Mouse (Mus musculus) left cerebral cortex, postnatal 14 days (tissue): Measurements from ENCODE around the gene Ttc29. TPM values are rescaled to one million over a fixed set of nuclear protein-coding genes. Genes with fewer than 3 reads are reported as not detected.

ENCODE experiments used
- DNase-seq, 2 experiments: peaks; one replicate each; pipeline ENCODE4 v3.0.0; 2021 to 2022; ENCODE audit warnings: low spot score in 2 of 2, mixed read lengths in 1 of 2
- intact Hi-C: fragments of 180-260 bp; cut with DNase I; formaldehyde crosslinking; loops from one replicate; pipeline ENCODE4 v1.15.1; 2025
- total RNA-seq, 2 experiments: library from RNA; stranded (reverse); gene quantifications; 2 replicates each; pipeline ENCODE4 v1.2.3; 2021

Ttc29 gene
- total RNA-seq, 2 experiments from 2014 or later: not detected

- intact Hi-C loops: no loop called here
- peak; percentile 18 to 34 for DNase-seq
Observed at GRCm38 (mm10) chr8:78354801-78355200, 141.7 kb downstream of the Ttc29 start.

- DNase-seq: no peak
- intact Hi-C loops: no loop called here
Observed at GRCm38 (mm10) chr8:78390756-78391155, 177.7 kb downstream of the Ttc29 start.

DNA sequence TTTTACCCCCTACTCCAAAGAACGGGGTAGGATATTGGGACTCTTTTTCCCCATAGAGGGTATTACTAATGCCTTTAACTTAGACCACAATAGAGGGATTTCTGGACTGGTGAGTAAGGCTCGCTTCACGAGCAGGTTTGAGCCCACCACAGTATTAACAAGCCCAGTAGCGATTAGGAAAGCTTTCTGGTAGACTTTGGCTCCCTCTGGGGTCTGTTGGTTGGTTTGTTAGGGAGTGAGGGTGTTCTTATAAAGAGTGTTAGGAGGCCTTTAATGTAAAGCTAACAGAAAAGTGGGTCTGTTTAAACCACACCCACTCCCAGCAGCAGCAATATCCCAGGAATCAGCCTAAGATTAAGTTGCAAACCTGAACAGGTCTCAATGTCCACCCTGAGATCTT lies 206.2 kb downstream of the Ttc29 start:
- DNase-seq: no peak
- intact Hi-C loops: loop anchor here (10.0 kb wide), 1 partner anchor 174 kb away; no protein-coding TSS in a partner anchor

DNA sequence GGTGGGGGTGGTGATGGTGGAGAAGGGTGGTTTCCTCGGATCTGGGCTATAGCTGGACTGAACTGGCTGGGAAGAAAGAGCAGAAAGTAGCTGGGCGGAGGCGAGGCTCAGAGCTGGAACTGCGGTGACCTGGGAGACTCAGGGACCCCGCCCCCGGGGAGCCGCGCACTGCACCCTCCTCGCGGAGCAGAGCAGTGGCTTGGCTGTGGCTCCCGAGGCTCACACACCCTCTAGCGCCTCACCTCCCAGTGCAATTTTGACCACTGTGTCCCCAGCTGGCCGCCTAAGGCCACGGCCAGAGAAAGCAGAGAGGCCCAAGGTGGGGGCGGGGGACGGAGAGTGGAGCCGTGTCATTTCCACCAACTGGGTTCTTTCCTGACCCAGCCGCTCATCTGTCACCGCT lies 207.0 kb downstream of the Ttc29 start:
- intact Hi-C loops: no loop called here
- no peak for DNase-seq

GRCm38 (mm10) chr8:78423937-78424336 lies 210.8 kb downstream of the Ttc29 start:
- intact Hi-C loops: no loop called here
- no peak for DNase-seq

DNA sequence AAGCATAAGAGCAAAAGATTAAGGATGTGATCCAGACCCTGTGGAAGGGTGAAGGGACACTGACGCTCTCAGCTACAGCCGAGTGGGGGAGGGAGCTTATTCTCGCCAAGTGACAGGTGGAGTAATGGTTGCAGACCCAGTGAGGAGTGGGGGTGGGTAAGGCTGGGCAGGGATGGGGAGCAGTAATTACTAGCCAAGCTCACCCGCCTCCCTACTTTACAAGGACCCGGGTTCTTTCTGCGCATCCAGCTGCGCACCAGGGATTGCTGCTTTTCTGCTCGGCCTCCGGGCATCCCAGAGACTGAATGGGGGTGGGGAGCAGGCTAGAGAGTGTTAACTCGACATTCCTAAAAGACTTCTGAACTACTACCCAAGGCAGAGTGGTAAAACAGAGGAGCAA lies 213.4 kb downstream of the Ttc29 start:
- intact Hi-C loops: no loop called here
- DNase-seq: no peak

DNA sequence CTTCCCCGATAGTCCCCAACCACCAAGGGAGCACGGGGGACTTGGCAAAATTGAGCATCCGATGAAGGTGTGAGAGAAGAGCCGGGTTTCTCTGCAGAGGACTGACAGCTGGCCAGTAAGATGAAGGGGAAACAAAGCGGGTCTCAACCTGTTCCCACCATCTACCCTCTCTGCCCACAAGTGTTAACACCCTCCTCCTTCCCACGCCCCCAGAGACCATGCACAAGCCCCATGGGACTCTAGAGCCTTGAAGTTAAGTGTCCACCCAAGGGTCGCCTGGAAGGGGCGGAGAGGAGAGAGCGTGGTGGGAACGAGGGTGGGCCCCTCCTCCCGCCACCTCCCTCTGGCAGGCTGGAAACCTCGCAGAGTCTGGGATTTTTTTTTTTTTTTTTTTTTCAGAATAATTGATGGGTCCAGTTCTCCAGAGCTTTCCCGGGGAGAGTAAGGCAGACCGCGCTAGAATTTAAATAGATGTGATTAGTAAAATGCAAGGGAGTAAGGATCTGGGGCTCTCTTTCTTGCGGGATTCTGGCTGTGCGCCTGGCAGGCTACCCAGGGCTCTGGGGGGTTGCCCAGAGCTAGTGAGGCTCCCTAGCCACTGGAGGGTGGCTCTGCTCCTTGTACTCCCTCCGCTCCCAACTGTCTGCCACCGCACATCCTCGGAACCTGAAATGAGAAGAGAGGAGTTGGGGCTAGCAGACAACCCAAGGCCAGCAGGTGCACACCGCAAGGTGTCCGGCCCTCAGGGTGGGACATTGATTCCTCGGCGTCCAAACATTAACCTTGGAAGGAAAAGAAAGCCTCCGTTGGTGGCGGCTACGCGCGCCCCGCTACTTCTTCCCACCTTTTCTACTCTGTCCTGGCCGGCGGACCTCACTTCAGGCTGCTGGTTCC lies 214.0 kb downstream of the Ttc29 start:
- intact Hi-C loops: no loop called here
- no peak for DNase-seq

GRCm38 (mm10) chr8:78427769-78428130 lies 214.7 kb downstream of the Ttc29 start:
- intact Hi-C loops: no loop called here
- DNase-seq: no peak

GRCm38 (mm10) chr8:78428148-78428547 lies 215.1 kb downstream of the Ttc29 start:
- no peak for DNase-seq
- intact Hi-C loops: no loop called here

- intact Hi-C loops: loop anchor here (10.0 kb wide), 1 partner anchor 367 kb away; no protein-coding TSS in a partner anchor
- DNase-seq: no peak
Observed at GRCm38 (mm10) chr8:78431356-78431755, 218.3 kb downstream of the Ttc29 start.

DNA sequence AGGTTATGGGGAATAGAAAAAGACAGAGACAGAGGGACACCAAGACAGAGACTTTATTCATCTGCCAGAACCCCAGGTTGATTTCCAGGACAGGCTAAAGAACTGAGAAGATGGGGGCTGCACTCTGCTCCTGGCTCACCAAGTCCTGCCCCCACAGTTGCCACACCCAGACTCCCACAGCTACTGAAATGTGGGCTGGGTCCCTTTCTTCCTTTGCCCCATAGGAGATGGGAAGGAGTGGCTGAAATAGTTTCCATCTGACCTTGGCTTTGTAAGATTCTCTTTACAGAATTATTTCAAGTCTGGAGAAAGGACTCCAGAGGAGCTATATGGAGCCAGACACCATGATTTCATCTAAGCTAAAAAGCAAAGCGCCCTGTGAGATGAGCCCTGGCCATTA lies 219.4 kb downstream of the Ttc29 start:
- intact Hi-C loops: loop anchor here (10.0 kb wide), 1 partner anchor 368 kb away; no protein-coding TSS in a partner anchor
- no peak for DNase-seq

DNA sequence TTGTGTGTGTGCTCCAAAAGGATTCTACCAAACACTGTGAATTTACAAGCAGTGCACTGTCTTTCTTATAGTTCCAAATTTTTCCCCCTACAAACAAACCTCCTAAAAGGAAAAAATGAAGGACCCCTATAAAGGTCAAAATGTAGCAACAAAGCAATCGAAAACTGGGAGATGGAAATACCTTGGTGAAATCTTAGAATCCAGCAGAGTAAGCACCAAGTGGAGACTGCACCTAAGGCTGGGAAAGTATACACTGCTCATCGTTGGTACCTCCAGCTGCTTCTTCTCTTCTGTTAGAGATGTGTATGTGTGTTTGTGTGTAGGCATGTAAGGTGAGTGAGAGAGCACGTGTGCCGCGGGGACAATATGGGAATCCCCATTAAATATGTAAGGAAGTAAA lies 220.2 kb downstream of the Ttc29 start:
- intact Hi-C loops: loop anchor here (10.0 kb wide), 1 partner anchor 369 kb away; no protein-coding TSS in a partner anchor

GRCm38 (mm10) chr8:78434340-78434739 lies 221.2 kb downstream of the Ttc29 start:
- intact Hi-C loops: loop anchor here (10.0 kb wide), 1 partner anchor 370 kb away; no protein-coding TSS in a partner anchor

More for the DNA sequence above, 220.2 kb downstream of the Ttc29 start:
- DNase-seq: no peak

DNA sequence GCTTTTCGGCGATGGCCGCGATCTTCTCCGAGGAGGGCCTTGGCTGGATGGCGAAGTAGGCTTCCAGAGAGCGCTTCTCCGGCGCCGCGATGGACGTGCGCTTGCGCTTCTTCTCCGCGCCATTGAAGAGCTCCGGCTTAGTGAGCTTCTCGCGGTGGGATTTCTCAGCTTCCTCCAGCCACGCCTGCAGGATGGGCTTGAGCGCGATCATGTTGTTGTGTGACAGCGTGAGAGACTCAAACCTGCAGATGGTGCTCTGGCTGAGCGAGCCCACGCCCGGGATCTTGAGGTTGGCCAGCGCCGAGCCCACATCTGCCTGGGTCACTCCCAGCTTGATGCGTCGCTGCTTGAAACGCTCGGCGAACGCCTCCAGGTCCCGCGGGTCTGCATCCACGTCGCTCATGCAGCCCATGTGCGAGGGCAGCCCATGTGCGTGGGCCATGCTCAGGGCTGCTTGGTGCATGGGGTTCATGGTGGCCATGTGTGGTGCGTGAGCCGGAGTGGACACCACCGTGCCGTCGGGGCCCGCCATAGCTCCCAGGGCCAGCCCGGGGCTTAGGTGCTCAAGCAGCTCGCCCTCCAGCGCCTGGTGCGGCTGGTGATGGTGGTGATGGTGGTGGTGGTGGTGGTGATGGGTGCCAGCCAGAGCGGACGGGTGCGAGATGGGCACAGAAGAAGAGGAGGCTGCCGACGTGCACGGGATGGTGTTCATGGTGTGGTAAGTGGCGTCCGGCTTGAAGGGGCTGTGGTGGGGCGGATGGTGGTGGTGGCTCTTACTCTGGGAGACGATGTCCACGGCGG lies 221.9 kb downstream of the Ttc29 start:
- intact Hi-C loops: loop anchor here (5.0 to 10.0 kb wide), 2 partner anchors 212 to 370 kb away; no protein-coding TSS in a partner anchor
- DNase-seq: no peak

More at GRCm38 (mm10) chr8:78434340-78434739, 221.2 kb downstream of the Ttc29 start:
- no peak for DNase-seq

- intact Hi-C loops: loop anchor here (5.0 to 10.0 kb wide), 2 partner anchors 212 to 371 kb away; no protein-coding TSS in a partner anchor
Observed at GRCm38 (mm10) chr8:78435624-78435960, 222.5 kb downstream of the Ttc29 start.

DNA sequence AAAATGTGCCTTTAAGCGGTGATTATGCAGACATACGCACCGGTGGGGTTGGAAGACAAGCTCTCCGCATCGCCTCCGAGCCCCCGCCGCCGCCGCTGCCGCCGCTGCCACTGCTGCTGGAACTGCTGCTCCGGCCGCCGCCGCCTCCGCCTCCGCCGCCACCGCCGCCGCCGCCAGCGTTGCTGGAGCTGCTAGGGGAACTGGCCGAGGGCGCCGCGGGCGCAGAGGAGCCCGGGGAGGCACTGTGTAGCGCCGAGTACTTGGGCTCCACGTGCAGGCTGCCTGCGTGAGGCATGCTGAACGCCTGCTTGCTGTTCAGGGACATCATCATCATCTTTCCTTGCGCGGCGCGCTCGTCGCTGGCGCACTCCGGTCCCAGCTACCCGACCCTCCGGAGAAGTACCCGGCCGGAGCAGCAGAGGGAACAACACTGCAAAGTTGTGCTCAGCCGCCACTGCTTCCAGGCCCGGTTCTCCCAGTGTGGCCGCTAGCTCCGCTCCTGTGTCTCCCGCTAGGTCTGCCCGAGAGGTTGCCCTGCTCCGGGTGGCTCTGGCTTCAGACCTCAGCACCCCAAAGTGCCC lies 223.1 kb downstream of the Ttc29 start, which contains the start of gene Pou4f2:
TSS of gene Pou4f2 (minus strand) at position 575 of the 581 bp plus-strand sequence.
- DNase-seq: peak in 1 of 2 experiments; percentile 21
- intact Hi-C loops: loop anchor here (5.0 to 10.0 kb wide), 2 partner anchors 211 to 371 kb away; no protein-coding TSS in a partner anchor

More at GRCm38 (mm10) chr8:78435624-78435960, 222.5 kb downstream of the Ttc29 start:
- DNase-seq: no peak

GRCm38 (mm10) chr8:78436661-78437060 lies 223.6 kb downstream of the Ttc29 start:
- intact Hi-C loops: loop anchor here (5.0 to 10.0 kb wide), 2 partner anchors 211 to 372 kb away; no protein-coding TSS in a partner anchor
- no peak for DNase-seq

- no peak for DNase-seq
- intact Hi-C loops: loop anchor here (5.0 to 10.0 kb wide), 2 partner anchors 210 to 373 kb away; no protein-coding TSS in a partner anchor
Observed at GRCm38 (mm10) chr8:78437140-78438045, 224.3 kb downstream of the Ttc29 start.
